In genomic region chr2:166274016-166274346, GRCm38 (mm10) we compare ENCODE assay signal across 12 mouse cellular contexts.
DNase-seq lines count a peak whose midpoint lies in the region; ATAC-seq lines count a peak whose summit lies in the region.
"Had no signal": no experiment of that assay in that cellular context is flagged by ENCODE, and none has a peak within 500 bp of the region (broad histone marks: within the 10 kb centered on the region; RNA-seq: fewer than 3 reads in every experiment).

No protein-coding gene starts in this region.

- peaks cover 23% of the 10 kb centered on the region for H3K4me1 ChIP-seq in forebrain, embryonic 12.5 days
- H3K4me1 ChIP-seq in forebrain, embryonic 10.5 days: peaks cover 26% of the 10 kb centered on the region
- H3K4me1 ChIP-seq in lung, embryonic 15.5 days: peaks cover 11% of the 10 kb centered on the region
- H3K4me1 ChIP-seq in hindbrain, embryonic 16.5 days (ENCODE audit: control insufficient read depth, insufficient read depth, low read depth, low read length): peaks cover 12% of the 10 kb centered on the region
- H3K4me1 ChIP-seq in neural tube, embryonic 15.5 days: peaks cover 19% of the 10 kb centered on the region

- DNase-seq in forebrain, embryonic 10.5 days (ENCODE audit: extremely low spot score, low spot score): no peak
- no peak for DNase-seq in lung, postnatal 14 days
- DNase-seq in right cerebral cortex, adult 2 months (ENCODE audit: low spot score in 2 of 2): no peak
- DNase-seq in layer of hippocampus, adult 18-20 months (ENCODE audit: low spot score in 2 of 2): no peak
- DNase-seq: cerebellum, adult 8-10 months; gastrocnemius, adult 2 months had no signal

- ATAC-seq in forebrain, embryonic 12.5 days (ENCODE audit: low FRiP score): 0 out of 2 replicates have a peak, but pooled peaks have one; percentile 6
- ATAC-seq in lung, embryonic 15.5 days (ENCODE audit: borderline replicate concordance, extremely low read depth, low FRiP score, low TSS enrichment): no peak
- ATAC-seq in hindbrain, embryonic 16.5 days: no peak
- no peak for ATAC-seq in neural tube, embryonic 15.5 days (ENCODE audit: low FRiP score)

- no peaks in the 10 kb centered on the region for H3K27me3 ChIP-seq in forebrain, embryonic 12.5 days
- peaks cover 10% of the 10 kb centered on the region; the same call in 1 of the 2 replicates for H3K27me3 ChIP-seq in forebrain, embryonic 10.5 days (ENCODE audit: poor library complexity, severe bottlenecking)
- peaks cover 8% of the 10 kb centered on the region; the same call in 1 of the 2 replicates for H3K27me3 ChIP-seq in lung, embryonic 15.5 days
- H3K27me3 ChIP-seq in hindbrain, embryonic 16.5 days (replicated peaks; ENCODE audit: control insufficient read depth, insufficient read depth, low read length): no peaks in the 10 kb centered on the region
- H3K27me3 ChIP-seq in neural tube, embryonic 15.5 days (replicated peaks): no peaks in the 10 kb centered on the region; the same call in 1 of the 2 replicates
- H3K27me3 ChIP-seq: limb, embryonic 15.5 days had no signal

- no peak overlapping the region for H3K4me2 ChIP-seq in forebrain, embryonic 12.5 days
- peak overlapping the region; percentile 18 for H3K4me2 ChIP-seq in lung, embryonic 15.5 days
- H3K4me2 ChIP-seq in hindbrain, embryonic 16.5 days (ENCODE audit: low read length): no peak overlapping the region
- peak overlapping the region; percentile 20; the same call in 1 of the 2 replicates for H3K4me2 ChIP-seq in neural tube, embryonic 15.5 days
- H3K4me2 ChIP-seq: limb, embryonic 15.5 days had no signal

- no peak overlapping the region for H3K9ac ChIP-seq in forebrain, embryonic 12.5 days
- H3K9ac ChIP-seq in lung, embryonic 15.5 days: no peak overlapping the region
- peak overlapping the region; percentile 7; the same call in 1 of the 2 replicates for H3K9ac ChIP-seq in hindbrain, embryonic 16.5 days (ENCODE audit: low read depth, low read length)
- H3K9ac ChIP-seq in neural tube, embryonic 15.5 days (replicated peaks): no peak overlapping the region
- H3K9ac ChIP-seq: limb, embryonic 15.5 days had no signal

- no peaks in the 10 kb centered on the region for H3K9me3 ChIP-seq in forebrain, embryonic 12.5 days
- H3K9me3 ChIP-seq in forebrain, embryonic 10.5 days: no peaks in the 10 kb centered on the region
- H3K9me3 ChIP-seq in lung, embryonic 15.5 days: no peaks in the 10 kb centered on the region
- H3K9me3 ChIP-seq in hindbrain, embryonic 16.5 days (ENCODE audit: control insufficient read depth, low read length): no peaks in the 10 kb centered on the region
- no peaks in the 10 kb centered on the region for H3K9me3 ChIP-seq in neural tube, embryonic 15.5 days (replicated peaks)
- H3K9me3 ChIP-seq: limb, embryonic 15.5 days had no signal

- H3K27ac ChIP-seq in forebrain, embryonic 12.5 days: peak overlapping the region; percentile 43; the same call in 1 of the 2 replicates
- H3K27ac ChIP-seq in forebrain, embryonic 10.5 days: no peak overlapping the region
- no peak overlapping the region for H3K27ac ChIP-seq in lung, embryonic 15.5 days
- H3K27ac ChIP-seq in hindbrain, embryonic 16.5 days (ENCODE audit: low read depth, low read length): no peak overlapping the region; the same call in 1 of the 2 replicates
- H3K27ac ChIP-seq in neural tube, embryonic 15.5 days (replicated peaks): peak overlapping the region; percentile 58
- H3K27ac ChIP-seq: gastrocnemius, adult 2 months; limb, embryonic 15.5 days; macrophage had no signal

- no peak overlapping the region for H3K4me3 ChIP-seq in forebrain, embryonic 12.5 days (replicated peaks)
- no peak overlapping the region for H3K4me3 ChIP-seq in forebrain, embryonic 10.5 days
- H3K4me3 ChIP-seq in lung, embryonic 15.5 days: no peak overlapping the region
- H3K4me3 ChIP-seq in hindbrain, embryonic 16.5 days (ENCODE audit: low read length): no peak overlapping the region
- H3K4me3 ChIP-seq in neural tube, embryonic 15.5 days (replicated peaks): no peak overlapping the region
- H3K4me3 ChIP-seq: gastrocnemius, adult 2 months; limb, embryonic 15.5 days had no signal

- 63% methylated on average over 2 of the region's 2 CpGs for WGBS in forebrain, embryonic 12.5 days
- WGBS in forebrain, embryonic 10.5 days: 84% methylated on average over 2 of the region's 2 CpGs
- 59% methylated on average over 2 of the region's 2 CpGs for WGBS in lung, embryonic 15.5 days
- WGBS in hindbrain, embryonic 16.5 days: 43% methylated on average over 2 of the region's 2 CpGs
- 57% methylated on average over 2 of the region's 2 CpGs for WGBS in neural tube, embryonic 15.5 days

- no peaks in the 10 kb centered on the region for H3K36me3 ChIP-seq in forebrain, embryonic 12.5 days (replicated peaks)
- H3K36me3 ChIP-seq in forebrain, embryonic 10.5 days (replicated peaks): no peaks in the 10 kb centered on the region
- H3K36me3 ChIP-seq in lung, embryonic 15.5 days: no peaks in the 10 kb centered on the region
- no peaks in the 10 kb centered on the region for H3K36me3 ChIP-seq in hindbrain, embryonic 16.5 days (ENCODE audit: control insufficient read depth, insufficient read depth, low read length)
- no peaks in the 10 kb centered on the region for H3K36me3 ChIP-seq in neural tube, embryonic 15.5 days
- H3K36me3 ChIP-seq: limb, embryonic 15.5 days had no signal

Comparison
In these comparisons a context has a peak if more than half of its experiments do, and no peak if none do; other contexts are left out.
1. H3K27ac ChIP-seq: peak in forebrain, embryonic 12.5 days (single experiment) and neural tube, embryonic 15.5 days (single experiment); none in forebrain, embryonic 10.5 days (single experiment), lung, embryonic 15.5 days (single experiment) and hindbrain, embryonic 16.5 days (single experiment).
2. H3K4me2 ChIP-seq: peak in lung, embryonic 15.5 days (single experiment) and neural tube, embryonic 15.5 days (single experiment); none in forebrain, embryonic 12.5 days (single experiment) and hindbrain, embryonic 16.5 days (single experiment).